Mouse (Mus musculus): Measurements from ENCODE around the gene Ccr10. TPM values are rescaled to one million over a fixed set of nuclear protein-coding genes. Genes with fewer than 3 reads are reported as not detected.

Ccr10 gene
- polyA plus RNA-seq, 1 experiment from 2014 or later: 0.31 TPM

Small RNAs within 50 kb of the gene (microRNA-seq; reads per million reads assigned to microRNA genes)
- not detected for gene Gm27626

Other genes starting within 250 kb of the Ccr10 start
- gene Stat3, start 235.9 kb downstream of the Ccr10 start, polyA plus RNA-seq (2015; fragmentation: Nextera tagmentation; extraction: Ambion mirVana): 35.8 and 37.9 TPM in 2 replicates
- gene Cavin1, start 204.6 kb downstream of the Ccr10 start, polyA plus RNA-seq (2015; fragmentation: Nextera tagmentation; extraction: Ambion mirVana): 47.9 and 50.8 TPM in 2 replicates
- gene Atp6v0a1, start 166.0 kb downstream of the Ccr10 start, polyA plus RNA-seq (2015; fragmentation: Nextera tagmentation; extraction: Ambion mirVana): 136 and 148 TPM in 2 replicates
- gene Naglu, start 105.4 kb downstream of the Ccr10 start, polyA plus RNA-seq (2015; fragmentation: Nextera tagmentation; extraction: Ambion mirVana): 13.7 and 15.5 TPM in 2 replicates
- gene Hsd17b1, start 97.0 kb downstream of the Ccr10 start, polyA plus RNA-seq (2015; fragmentation: Nextera tagmentation; extraction: Ambion mirVana): 0.37 and 0.63 TPM in 2 replicates
- gene Coasy, start 92.9 kb downstream of the Ccr10 start, polyA plus RNA-seq (2015; fragmentation: Nextera tagmentation; extraction: Ambion mirVana): 43.3 and 47.1 TPM in 2 replicates
- 103 and 107 TPM in 2 replicates for gene Mlx, start 88.2 kb downstream of the Ccr10 start, polyA plus RNA-seq (2015; fragmentation: Nextera tagmentation; extraction: Ambion mirVana)
- gene Psmc3ip, start 80.0 kb downstream of the Ccr10 start, polyA plus RNA-seq (2015; fragmentation: Nextera tagmentation; extraction: Ambion mirVana): 18.3 and 20.3 TPM in 2 replicates
- gene Retreg3, start 55.5 kb downstream of the Ccr10 start, polyA plus RNA-seq (2015; fragmentation: Nextera tagmentation; extraction: Ambion mirVana): 28.4 and 29.2 TPM in 2 replicates
- gene Tubg1, start 55.5 kb downstream of the Ccr10 start, polyA plus RNA-seq (2015; fragmentation: Nextera tagmentation; extraction: Ambion mirVana): 76.1 and 84.7 TPM in 2 replicates
- 60.8 and 62.7 TPM in 2 replicates for gene Tubg2, start 19.5 kb downstream of the Ccr10 start, polyA plus RNA-seq (2015; fragmentation: Nextera tagmentation; extraction: Ambion mirVana)
- 3.4 and 3.8 TPM in 2 replicates for gene Cntnap1, start 4.9 kb downstream of the Ccr10 start, polyA plus RNA-seq (2015; fragmentation: Nextera tagmentation; extraction: Ambion mirVana)
- gene Plekhh3, start 4.1 kb downstream of the Ccr10 start, polyA plus RNA-seq (2015; fragmentation: Nextera tagmentation; extraction: Ambion mirVana): 8.5 and 9.9 TPM in 2 replicates
- gene Ezh1, start 51.0 kb upstream of the Ccr10 start, polyA plus RNA-seq (2015; fragmentation: Nextera tagmentation; extraction: Ambion mirVana): 27.4 and 30.7 TPM in 2 replicates
- 86.5 and 103 TPM in 2 replicates for gene Ramp2, start 70.6 kb upstream of the Ccr10 start, polyA plus RNA-seq (2015; fragmentation: Nextera tagmentation; extraction: Ambion mirVana)
- 123 and 124 TPM in 2 replicates for gene Vps25, start 78.3 kb upstream of the Ccr10 start, polyA plus RNA-seq (2015; fragmentation: Nextera tagmentation; extraction: Ambion mirVana)
- 7.7 and 10.7 TPM in 2 replicates for gene Wnk4, start 85.1 kb upstream of the Ccr10 start, polyA plus RNA-seq (2015; fragmentation: Nextera tagmentation; extraction: Ambion mirVana)
- gene Cntd1, start 103.6 kb upstream of the Ccr10 start, polyA plus RNA-seq (2015; fragmentation: Nextera tagmentation; extraction: Ambion mirVana): 0.93 and 1.3 TPM in 2 replicates
- 202 and 204 TPM in 2 replicates for gene Coa3, start 103.7 kb upstream of the Ccr10 start, polyA plus RNA-seq (2015; fragmentation: Nextera tagmentation; extraction: Ambion mirVana)
- gene Becn1, start 126.8 kb upstream of the Ccr10 start, polyA plus RNA-seq (2015; fragmentation: Nextera tagmentation; extraction: Ambion mirVana): 183 and 186 TPM in 2 replicates
- 115 and 120 TPM in 2 replicates for gene Psme3, start 140.8 kb upstream of the Ccr10 start, polyA plus RNA-seq (2015; fragmentation: Nextera tagmentation; extraction: Ambion mirVana)
- gene Aoc2, start 149.6 kb upstream of the Ccr10 start, polyA plus RNA-seq (2015; fragmentation: Nextera tagmentation; extraction: Ambion mirVana): 2.2 and 2.9 TPM in 2 replicates
- gene Aoc3, start 155.2 kb upstream of the Ccr10 start, polyA plus RNA-seq (2015; fragmentation: Nextera tagmentation; extraction: Ambion mirVana): 0.06 TPM in 1 of 2 replicates, not detected in the other
- gene G6pc, start 192.1 kb upstream of the Ccr10 start, polyA plus RNA-seq (2015; fragmentation: Nextera tagmentation; extraction: Ambion mirVana): not detected in 2 replicates
- 103 and 108 TPM in 2 replicates for gene Aarsd1, start 242.2 kb upstream of the Ccr10 start, polyA plus RNA-seq (2015; fragmentation: Nextera tagmentation; extraction: Ambion mirVana)
- 8.3 and 8.7 TPM in 2 replicates for gene Gm27029, start 249.4 kb upstream of the Ccr10 start, polyA plus RNA-seq (2015; fragmentation: Nextera tagmentation; extraction: Ambion mirVana)
- 31.7 and 34.9 TPM in 2 replicates for gene Rundc1, start 249.6 kb upstream of the Ccr10 start, polyA plus RNA-seq (2015; fragmentation: Nextera tagmentation; extraction: Ambion mirVana)
- gene Ptges3l, start 249.9 kb upstream of the Ccr10 start, polyA plus RNA-seq (2015; fragmentation: Nextera tagmentation; extraction: Ambion mirVana): 1.7 and 2.0 TPM in 2 replicates